Mouse (Mus musculus): ENCODE measurements around the gene Mrpl33. TPM values are rescaled to one million over a fixed set of nuclear protein-coding genes. Genes with fewer than 3 reads are reported as not detected.

Mrpl33 gene
- polyA plus RNA-seq, 1 experiment from 2014 or later = 326 TPM

DNA sequence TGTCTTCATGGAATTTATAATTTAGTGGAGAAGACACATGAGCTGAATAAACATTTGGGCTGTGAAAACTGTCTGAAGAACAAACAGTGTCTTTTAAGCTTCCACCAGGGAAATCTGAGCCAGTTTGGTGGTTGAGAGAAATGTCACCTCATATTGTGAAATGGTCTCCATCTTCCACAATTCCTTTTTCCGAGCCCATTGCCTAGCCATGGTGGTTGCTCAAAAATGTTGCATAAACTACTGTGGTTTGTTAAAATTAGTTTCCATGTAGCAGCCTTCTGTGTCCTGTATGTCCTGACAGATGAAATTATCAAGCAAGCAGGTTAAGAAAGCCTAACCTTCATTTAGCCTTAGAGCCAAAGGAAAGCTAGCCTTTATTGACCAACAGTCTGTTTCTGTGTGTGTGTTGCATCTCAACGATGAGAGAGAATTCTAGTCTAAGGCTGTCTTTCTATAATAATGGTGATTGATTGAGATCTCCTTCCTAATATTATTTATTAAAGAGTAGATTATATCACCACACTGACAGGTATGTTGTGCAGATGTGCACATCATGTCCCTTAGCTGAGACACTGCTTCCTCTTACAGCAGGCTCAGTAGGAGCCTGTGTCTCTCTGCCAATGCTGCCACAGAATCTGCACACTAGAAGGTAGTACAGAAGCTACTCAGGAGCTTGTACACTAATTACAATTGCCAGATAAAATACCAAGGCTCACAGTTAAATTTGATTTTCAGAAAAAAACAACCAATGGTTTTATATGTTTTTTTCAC is 54.0 kb downstream of the Mrpl33 start:
- no peaks in the 10 kb centered on the region for H3K36me3 ChIP-seq (ENCODE audit: control insufficient read depth, insufficient read depth, low read length)
- no peak for ATAC-seq (ENCODE audit: insufficient number of reproducible peaks, insufficient read depth, low FRiP score, low read depth)
- no peak overlapping the region for H3K4me3 ChIP-seq (ENCODE audit: low read depth, low read length)
- no peak overlapping the region for H3K27ac ChIP-seq (ENCODE audit: low read length)
- H3K9ac ChIP-seq (replicated peaks; ENCODE audit: low read depth, low read length) = no peak overlapping the region
- H3K9me3 ChIP-seq (ENCODE audit: control insufficient read depth, low read depth, low read length) = peaks cover 4% of the 10 kb centered on the region; the same call in 1 of the 2 replicates
- no peak overlapping the region for H3K4me2 ChIP-seq (replicated peaks; ENCODE audit: low read depth, low read length)
- H3K4me1 ChIP-seq (ENCODE audit: control insufficient read depth, insufficient read depth, low read length) = no peaks in the 10 kb centered on the region
- no peaks in the 10 kb centered on the region for H3K27me3 ChIP-seq (ENCODE audit: control insufficient read depth, insufficient read depth, low read length)
- WGBS = 91% methylated on average over 2 of the region's 2 CpGs

DNA sequence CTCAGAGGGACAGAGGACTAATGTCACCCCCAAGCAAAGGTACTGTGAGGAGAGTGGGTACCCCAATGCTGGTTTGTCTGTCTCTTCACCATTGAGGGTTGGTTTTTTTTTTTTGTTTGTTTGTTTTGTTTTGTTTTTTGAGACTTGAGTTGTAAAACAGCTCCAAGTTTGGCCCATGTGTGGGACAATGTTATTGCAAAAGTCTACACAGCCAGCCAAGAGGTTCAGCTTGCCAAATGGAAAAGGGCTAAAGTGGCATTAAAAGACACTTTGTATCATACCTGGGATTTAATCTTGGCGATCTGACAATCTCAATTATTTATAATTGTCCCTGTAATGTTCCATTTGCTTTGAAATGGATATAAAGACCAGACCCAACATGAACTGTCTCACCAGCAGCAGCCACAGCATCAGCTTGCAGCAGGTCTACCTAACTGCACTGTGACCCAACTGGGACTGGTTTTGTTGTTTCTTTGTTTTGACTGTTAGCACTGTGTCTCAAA is 59.0 kb downstream of the Mrpl33 start:
- no peaks in the 10 kb centered on the region for H3K27me3 ChIP-seq (ENCODE audit: control insufficient read depth, insufficient read depth, low read length)
- 75% methylated on average over 1 of the region's 1 CpGs for WGBS
- no peaks in the 10 kb centered on the region for H3K4me1 ChIP-seq (ENCODE audit: control insufficient read depth, insufficient read depth, low read length)
- no peak overlapping the region for H3K4me3 ChIP-seq (ENCODE audit: low read depth, low read length)
- no peak for ATAC-seq (ENCODE audit: insufficient number of reproducible peaks, insufficient read depth, low FRiP score, low read depth)
- no peak overlapping the region for H3K27ac ChIP-seq (ENCODE audit: low read length)
- H3K36me3 ChIP-seq (ENCODE audit: control insufficient read depth, insufficient read depth, low read length) = no peaks in the 10 kb centered on the region
- no peak overlapping the region for H3K9ac ChIP-seq (replicated peaks; ENCODE audit: low read depth, low read length)
- peaks cover 4% of the 10 kb centered on the region; the same call in 1 of the 2 replicates for H3K9me3 ChIP-seq (ENCODE audit: control insufficient read depth, low read depth, low read length)
- H3K4me2 ChIP-seq (replicated peaks; ENCODE audit: low read depth, low read length) = no peak overlapping the region

DNA sequence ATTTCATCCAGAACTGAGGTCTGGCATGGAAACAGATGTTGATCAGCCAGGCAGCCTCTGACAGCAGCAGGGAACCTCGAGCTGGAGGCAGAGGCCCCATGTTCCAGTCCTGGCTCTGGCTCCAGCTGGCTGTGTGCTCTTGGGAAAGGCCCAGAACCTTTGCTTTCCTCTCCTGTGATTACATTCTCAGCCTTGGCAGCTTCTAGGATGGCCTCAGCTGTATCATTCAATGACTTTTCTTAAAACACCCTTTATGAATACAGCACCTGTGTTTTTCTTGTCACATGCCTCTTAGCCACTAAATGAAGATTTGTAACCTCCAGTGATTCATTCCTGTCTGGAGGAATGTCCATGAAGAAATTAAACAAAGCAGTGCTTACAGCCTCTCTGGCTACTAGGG is 69.4 kb downstream of the Mrpl33 start:
- peaks cover 4% of the 10 kb centered on the region; the same call in 1 of the 2 replicates for H3K4me1 ChIP-seq (ENCODE audit: control insufficient read depth, insufficient read depth, low read length)
- no peak overlapping the region for H3K4me3 ChIP-seq (ENCODE audit: low read depth, low read length)
- 21% methylated on average over 1 of the region's 1 CpGs for WGBS
- no peak for ATAC-seq (ENCODE audit: insufficient number of reproducible peaks, insufficient read depth, low FRiP score, low read depth)
- no peak overlapping the region for H3K4me2 ChIP-seq (replicated peaks; ENCODE audit: low read depth, low read length)
- H3K27me3 ChIP-seq (ENCODE audit: control insufficient read depth, insufficient read depth, low read length) = no peaks in the 10 kb centered on the region
- H3K9ac ChIP-seq (replicated peaks; ENCODE audit: low read depth, low read length) = no peak overlapping the region
- 0 out of 2 replicates have a peak, but pooled peaks cover 2% of the 10 kb centered on the region for H3K36me3 ChIP-seq (ENCODE audit: control insufficient read depth, insufficient read depth, low read length)
- H3K27ac ChIP-seq (ENCODE audit: low read length) = no peak overlapping the region
- H3K9me3 ChIP-seq (ENCODE audit: control insufficient read depth, low read depth, low read length) = no peaks in the 10 kb centered on the region

DNA sequence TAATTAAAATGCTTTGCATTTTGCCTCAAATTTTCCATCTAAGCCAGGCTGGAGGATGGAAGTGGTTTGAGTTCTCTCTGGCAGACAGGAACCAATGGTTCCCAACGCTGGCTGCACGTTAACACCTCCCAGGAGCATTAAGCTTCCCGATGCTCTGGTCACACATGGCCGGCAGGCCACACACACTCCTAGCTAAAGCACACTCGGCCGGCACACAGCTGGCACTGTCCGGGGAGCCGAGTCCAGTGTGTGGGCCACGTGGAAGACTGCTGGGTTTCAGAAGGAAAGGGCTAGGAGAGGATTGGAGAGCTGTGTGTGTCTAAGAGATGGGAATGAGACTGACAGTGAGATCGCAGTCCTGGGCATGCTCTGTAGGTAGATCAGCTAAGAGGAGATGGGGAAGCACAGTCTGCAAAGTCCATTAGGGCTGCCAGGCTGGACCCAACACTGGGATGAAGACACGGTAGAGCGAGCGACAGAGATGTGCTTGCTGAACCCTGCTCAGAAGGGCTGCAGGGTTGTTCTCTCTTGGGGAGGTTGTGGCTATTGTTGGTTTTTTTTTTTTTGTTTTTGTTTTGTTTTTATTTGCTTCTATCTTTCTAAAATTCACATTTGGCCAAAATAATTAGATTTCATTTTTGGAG is 71.7 kb downstream of the Mrpl33 start:
- Histone ChIP-seq H3K9ac (replicated peaks; ENCODE audit: low read depth, low read length) (no peak overlapping the region), H3K4me3 (ENCODE audit: low read depth, low read length) (no peak overlapping the region), H3K9me3 (ENCODE audit: control insufficient read depth, low read depth, low read length) (no peaks in the 10 kb centered on the region), H3K36me3 (ENCODE audit: control insufficient read depth, insufficient read depth, low read length) (0 out of 2 replicates have a peak, but pooled peaks cover 2% of the 10 kb centered on the region), H3K27me3 (ENCODE audit: control insufficient read depth, insufficient read depth, low read length) (no peaks in the 10 kb centered on the region), H3K4me1 (ENCODE audit: control insufficient read depth, insufficient read depth, low read length) (peaks cover 4% of the 10 kb centered on the region; the same call in 1 of the 2 replicates), H3K27ac (ENCODE audit: low read length) (no peak overlapping the region), H3K4me2 (replicated peaks; ENCODE audit: low read depth, low read length) (no peak overlapping the region)
- 89% methylated on average over 13 of the region's 13 CpGs for WGBS
- no peak for ATAC-seq (ENCODE audit: insufficient number of reproducible peaks, insufficient read depth, low FRiP score, low read depth)

DNA sequence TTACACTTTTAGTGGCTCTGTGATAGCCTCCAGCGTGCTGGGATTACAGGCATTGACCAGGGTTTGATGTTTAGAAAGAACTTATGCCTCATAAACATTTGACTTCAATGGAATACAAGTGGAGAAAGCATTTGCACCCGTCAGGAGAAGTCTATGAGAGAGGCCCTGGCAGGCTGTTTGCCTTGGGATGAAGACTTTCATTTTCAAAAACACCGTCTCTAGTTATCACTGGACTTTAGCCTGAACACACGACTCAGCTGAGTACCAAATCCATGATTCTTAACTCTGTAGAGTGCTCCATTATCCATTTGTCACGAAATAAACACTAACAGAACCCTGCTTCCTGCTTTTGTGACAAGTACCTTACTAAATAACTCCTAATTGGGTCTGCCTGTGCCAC is 73.2 kb downstream of the Mrpl33 start:
- Histone ChIP-seq H3K4me1 (ENCODE audit: control insufficient read depth, insufficient read depth, low read length) (peaks cover 4% of the 10 kb centered on the region; the same call in 1 of the 2 replicates), H3K27ac (ENCODE audit: low read length) (no peak overlapping the region), H3K4me3 (ENCODE audit: low read depth, low read length) (no peak overlapping the region), H3K9ac (replicated peaks; ENCODE audit: low read depth, low read length) (no peak overlapping the region), H3K36me3 (ENCODE audit: control insufficient read depth, insufficient read depth, low read length) (no peaks in the 10 kb centered on the region), H3K4me2 (replicated peaks; ENCODE audit: low read depth, low read length) (no peak overlapping the region), H3K27me3 (ENCODE audit: control insufficient read depth, insufficient read depth, low read length) (no peaks in the 10 kb centered on the region), H3K9me3 (ENCODE audit: control insufficient read depth, low read depth, low read length) (no peaks in the 10 kb centered on the region)
- no peak for ATAC-seq (ENCODE audit: insufficient number of reproducible peaks, insufficient read depth, low FRiP score, low read depth)
- WGBS = 38% methylated on average over 5 of the region's 5 CpGs

DNA sequence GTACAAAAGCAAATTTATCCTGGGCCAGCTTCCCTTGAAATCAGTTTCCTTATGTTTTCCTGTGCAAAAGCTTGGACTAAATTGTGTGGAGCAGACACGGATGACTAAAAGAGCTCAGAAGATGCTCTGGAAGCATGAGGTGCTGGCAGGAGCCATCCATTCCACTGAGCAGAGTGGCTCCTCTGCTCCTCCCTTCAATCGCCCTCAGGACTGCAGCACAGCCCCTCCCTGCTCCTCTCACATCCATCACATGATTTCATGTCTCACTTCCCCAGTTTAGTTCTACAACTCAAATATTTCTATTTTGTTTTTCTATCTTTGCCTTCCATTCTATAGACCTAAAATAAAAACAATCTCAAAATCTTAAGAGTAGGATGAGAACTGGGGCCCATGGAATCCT is 74.4 kb downstream of the Mrpl33 start:
- H3K27me3 ChIP-seq (ENCODE audit: control insufficient read depth, insufficient read depth, low read length) = no peaks in the 10 kb centered on the region
- 43% methylated on average over 2 of the region's 2 CpGs for WGBS
- H3K36me3 ChIP-seq (ENCODE audit: control insufficient read depth, insufficient read depth, low read length) = no peaks in the 10 kb centered on the region
- no peaks in the 10 kb centered on the region for H3K9me3 ChIP-seq (ENCODE audit: control insufficient read depth, low read depth, low read length)
- no peak overlapping the region for H3K4me3 ChIP-seq (ENCODE audit: low read depth, low read length)
- H3K4me2 ChIP-seq (replicated peaks; ENCODE audit: low read depth, low read length) = no peak overlapping the region
- H3K27ac ChIP-seq (ENCODE audit: low read length) = no peak overlapping the region
- no peak overlapping the region for H3K9ac ChIP-seq (replicated peaks; ENCODE audit: low read depth, low read length)
- ATAC-seq (ENCODE audit: insufficient number of reproducible peaks, insufficient read depth, low FRiP score, low read depth) = no peak
- H3K4me1 ChIP-seq (ENCODE audit: control insufficient read depth, insufficient read depth, low read length) = peaks cover 4% of the 10 kb centered on the region; the same call in 1 of the 2 replicates

DNA sequence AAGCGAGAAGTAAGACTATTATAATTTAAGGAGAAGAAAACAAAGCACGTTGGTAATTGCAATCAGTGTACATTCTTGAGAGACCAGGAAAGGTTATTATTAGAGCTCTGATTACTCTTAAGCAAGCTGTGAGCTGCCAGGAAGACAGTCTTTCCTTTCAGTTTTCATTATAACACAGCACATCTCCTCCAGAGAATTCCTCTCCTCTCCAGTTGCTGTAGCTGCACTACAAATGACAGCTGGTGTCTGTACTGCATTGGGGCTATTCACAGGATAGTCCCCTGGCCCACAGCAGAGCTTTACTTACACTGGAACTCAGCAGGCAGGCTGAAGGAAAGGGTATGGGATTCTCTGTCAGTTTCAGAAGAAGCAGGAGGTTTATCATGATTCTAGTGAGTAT is 76.7 kb downstream of the Mrpl33 start:
- Histone ChIP-seq H3K9me3 (ENCODE audit: control insufficient read depth, low read depth, low read length) (no peaks in the 10 kb centered on the region), H3K27me3 (ENCODE audit: control insufficient read depth, insufficient read depth, low read length) (no peaks in the 10 kb centered on the region), H3K4me3 (ENCODE audit: low read depth, low read length) (no peak overlapping the region), H3K9ac (replicated peaks; ENCODE audit: low read depth, low read length) (no peak overlapping the region), H3K4me1 (ENCODE audit: control insufficient read depth, insufficient read depth, low read length) (peaks cover 4% of the 10 kb centered on the region; the same call in 1 of the 2 replicates), H3K27ac (ENCODE audit: low read length) (no peak overlapping the region), H3K36me3 (ENCODE audit: control insufficient read depth, insufficient read depth, low read length) (no peaks in the 10 kb centered on the region), H3K4me2 (replicated peaks; ENCODE audit: low read depth, low read length) (no peak overlapping the region)
- no peak for ATAC-seq (ENCODE audit: insufficient number of reproducible peaks, insufficient read depth, low FRiP score, low read depth)
- 74% methylated on average over 2 of the region's 2 CpGs for WGBS

DNA sequence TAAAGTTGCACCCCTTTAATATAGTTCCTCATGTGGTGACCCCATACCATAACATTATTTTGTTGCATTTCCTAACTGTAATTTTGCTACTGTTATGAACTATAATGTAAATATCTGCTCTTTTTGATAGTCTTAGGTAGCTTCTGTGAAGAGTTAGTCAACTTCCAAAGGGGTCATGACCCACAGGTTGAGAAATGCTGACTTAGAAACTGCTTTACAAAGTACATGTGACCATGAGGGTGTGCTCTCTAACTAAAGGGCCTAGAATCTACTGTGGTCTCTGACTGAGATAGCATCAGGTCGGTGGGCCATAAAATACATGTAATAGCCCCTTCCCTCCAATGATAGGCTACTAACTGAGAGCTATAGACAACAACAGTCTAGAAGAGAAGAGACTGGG is 81.3 kb downstream of the Mrpl33 start:
- Histone ChIP-seq H3K4me1 (ENCODE audit: control insufficient read depth, insufficient read depth, low read length) (no peaks in the 10 kb centered on the region), H3K36me3 (ENCODE audit: control insufficient read depth, insufficient read depth, low read length) (no peaks in the 10 kb centered on the region), H3K27me3 (ENCODE audit: control insufficient read depth, insufficient read depth, low read length) (no peaks in the 10 kb centered on the region), H3K9ac (replicated peaks; ENCODE audit: low read depth, low read length) (no peak overlapping the region), H3K27ac (ENCODE audit: low read length) (no peak overlapping the region), H3K9me3 (ENCODE audit: control insufficient read depth, low read depth, low read length) (no peaks in the 10 kb centered on the region), H3K4me2 (replicated peaks; ENCODE audit: low read depth, low read length) (no peak overlapping the region), H3K4me3 (ENCODE audit: low read depth, low read length) (no peak overlapping the region)
- no peak for ATAC-seq (ENCODE audit: insufficient number of reproducible peaks, insufficient read depth, low FRiP score, low read depth)
- WGBS = 68% methylated on average over 1 of the region's 1 CpGs
